26 mouse cellular contexts compared by ENCODE assay signal in the genomic region with DNA sequence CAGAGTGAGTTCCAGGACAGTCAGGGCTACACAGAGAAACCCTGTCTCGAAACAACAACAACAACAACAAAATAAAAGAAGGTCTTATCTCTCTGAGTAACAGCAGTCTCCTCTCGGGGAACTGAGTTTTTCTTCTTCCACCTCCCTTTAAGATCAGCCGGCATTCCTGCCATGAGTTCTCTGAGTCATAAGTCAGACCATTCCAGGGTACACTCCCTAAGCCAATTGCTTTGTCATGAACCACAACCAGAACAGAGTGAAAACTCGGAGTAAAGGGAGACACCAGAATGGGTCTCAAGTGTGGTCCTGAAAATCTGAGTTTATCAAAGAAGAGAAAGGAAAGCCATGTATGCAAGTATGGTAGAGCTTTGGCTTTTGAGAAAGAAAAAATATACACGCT.
A peak's percentile ranks its signal among the peaks of the same experiment; 100 is the strongest.
DNase-seq lines count a peak whose midpoint lies in the region; ATAC-seq and TF ChIP-seq lines count a peak whose summit lies in the region.
"Had no signal": no experiment of that assay in that cellular context is flagged by ENCODE, and none has a peak within 500 bp of the region (broad histone marks: within the 10 kb centered on the region; RNA-seq: fewer than 3 reads in every experiment).

No protein-coding gene starts in this region.

- H3ac ChIP-seq in C2C12 (ENCODE audit: control insufficient read depth, insufficient read length, low read depth): no peak overlapping the region

- no peak overlapping the region for H3K4me2 ChIP-seq in forebrain, embryonic 11.5 days (ENCODE audit: low read depth, low read length, severe bottlenecking)
- H3K4me2 ChIP-seq in forebrain, embryonic 14.5 days (ENCODE audit: low read length): no peak overlapping the region
- H3K4me2 ChIP-seq in lung, postnatal 0 days (replicated peaks; ENCODE audit: low read depth, low read length): no peak overlapping the region
- H3K4me2 ChIP-seq: embryonic facial prominence, embryonic 13.5 days; forebrain, embryonic 12.5 days; heart, embryonic 11.5 days; hindbrain, embryonic 12.5 days; hindbrain, embryonic 15.5 days had no signal

- DNase-seq in forebrain, embryonic 11.5 days (ENCODE audit: low spot score): peak; percentile 0
- DNase-seq in forebrain, embryonic 14.5 days (ENCODE audit: low spot score): no peak
- no peak for DNase-seq in spleen, adult 12 weeks (ENCODE audit: low spot score)
- DNase-seq in frontal cortex, postnatal 25 days (ENCODE audit: low spot score in 2 of 2): no peak
- DNase-seq in lung, postnatal 0 days (ENCODE audit: low spot score): no peak
- DNase-seq: adrenal gland, adult 8-10 months; adrenal gland, postnatal 25 days; cerebellum, adult 11-12 months; cerebellum, adult 8-10 months; cerebellum, postnatal 10 days; cerebellum, postnatal 36 days; embryo, embryonic 11 days; gastrocnemius, adult 2 months; gastrocnemius, postnatal 25 days; heart, adult 2 months had no signal

- no peak for TF ChIP-seq EP300 in lung, postnatal 0 days (IDR thresholded peaks at IDR 0.05)

- H3K27ac ChIP-seq in forebrain, embryonic 11.5 days (ENCODE audit: low read depth, low read length): no peak overlapping the region
- no peak overlapping the region for H3K27ac ChIP-seq in forebrain, embryonic 14.5 days (ENCODE audit: low read depth, low read length)
- H3K27ac ChIP-seq in embryonic fibroblast, embryonic 13.5 days (ENCODE audit: insufficient read depth, low read length): 0 out of 2 replicates have a peak overlapping the region, but pooled peaks have one; percentile 10
- no peak overlapping the region for H3K27ac ChIP-seq in lung, postnatal 0 days (ENCODE audit: low read length)
- H3K27ac ChIP-seq: embryonic facial prominence, embryonic 10.5 days; embryonic facial prominence, embryonic 13.5 days; forebrain, embryonic 12.5 days; gastrocnemius, adult 2 months; heart, adult 2 months; hindbrain, embryonic 12.5 days; hindbrain, embryonic 15.5 days had no signal

- no peak overlapping the region for H3K9ac ChIP-seq in forebrain, embryonic 11.5 days (ENCODE audit: low read length)
- H3K9ac ChIP-seq in forebrain, embryonic 14.5 days (ENCODE audit: low read length): no peak overlapping the region
- H3K9ac ChIP-seq in lung, postnatal 0 days (replicated peaks; ENCODE audit: low read depth): no peak overlapping the region
- H3K9ac ChIP-seq: embryonic facial prominence, embryonic 13.5 days; forebrain, embryonic 12.5 days; hindbrain, embryonic 12.5 days; hindbrain, embryonic 15.5 days had no signal

- H3K79me2 ChIP-seq in C2C12 (ENCODE audit: control insufficient read depth, insufficient read depth): no peaks in the 10 kb centered on the region

- no peaks in the 10 kb centered on the region for H3K27me3 ChIP-seq in forebrain, embryonic 11.5 days (ENCODE audit: control insufficient read depth, insufficient read depth, low read length)
- H3K27me3 ChIP-seq in forebrain, embryonic 14.5 days (replicated peaks; ENCODE audit: control insufficient read depth, insufficient read depth, low read length): no peaks in the 10 kb centered on the region
- no peaks in the 10 kb centered on the region for H3K27me3 ChIP-seq in C2C12 (ENCODE audit: control insufficient read depth, insufficient read depth, insufficient read length)
- H3K27me3 ChIP-seq in lung, postnatal 0 days (replicated peaks; ENCODE audit: insufficient read depth, low read length): no peaks in the 10 kb centered on the region
- H3K27me3 ChIP-seq: embryonic facial prominence, embryonic 13.5 days; hindbrain, embryonic 15.5 days; Patski had no signal

- H3K36me3 ChIP-seq in forebrain, embryonic 11.5 days (ENCODE audit: control insufficient read depth, insufficient read depth, low read length): no peaks in the 10 kb centered on the region
- no peaks in the 10 kb centered on the region for H3K36me3 ChIP-seq in forebrain, embryonic 14.5 days (ENCODE audit: control insufficient read depth, insufficient read depth, low read length)
- no peaks in the 10 kb centered on the region for H3K36me3 ChIP-seq in C2C12 (ENCODE audit: control insufficient read depth, insufficient read depth)
- no peaks in the 10 kb centered on the region for H3K36me3 ChIP-seq in lung, postnatal 0 days (ENCODE audit: insufficient read depth, low read length)
- H3K36me3 ChIP-seq: embryonic facial prominence, embryonic 10.5 days; embryonic facial prominence, embryonic 13.5 days; forebrain, embryonic 12.5 days; hindbrain, embryonic 12.5 days; hindbrain, embryonic 15.5 days had no signal

- peaks cover 18% of the 10 kb centered on the region; the same call in 1 of the 2 replicates for H3K4me1 ChIP-seq in forebrain, embryonic 11.5 days (replicated peaks; ENCODE audit: control insufficient read depth, insufficient read depth, low read length)
- H3K4me1 ChIP-seq in forebrain, embryonic 14.5 days (ENCODE audit: control insufficient read depth, insufficient read depth, low read length): peaks cover 21% of the 10 kb centered on the region
- peaks cover 4% of the 10 kb centered on the region; the same call in 1 of the 2 replicates for H3K4me1 ChIP-seq in embryonic fibroblast, embryonic 13.5 days (ENCODE audit: control insufficient read depth, insufficient read depth, low read length)
- no peaks in the 10 kb centered on the region for H3K4me1 ChIP-seq in lung, postnatal 0 days (ENCODE audit: insufficient read depth, low read depth, low read length)

- ATAC-seq in forebrain, embryonic 11.5 days (replicated peaks; ENCODE audit: low FRiP score): no peak
- no peak for ATAC-seq in forebrain, embryonic 14.5 days
- ATAC-seq in lung, postnatal 0 days: no peak
- ATAC-seq: forebrain, embryonic 16.5 days; intestine, postnatal 0 days; Patski had no signal

- no peaks in the 10 kb centered on the region for H3K9me3 ChIP-seq in forebrain, embryonic 11.5 days (ENCODE audit: control insufficient read depth, low read length)
- H3K9me3 ChIP-seq in forebrain, embryonic 14.5 days (replicated peaks; ENCODE audit: control insufficient read depth, low read length): no peaks in the 10 kb centered on the region
- no peaks in the 10 kb centered on the region for H3K9me3 ChIP-seq in lung, postnatal 0 days (ENCODE audit: low read length)
- H3K9me3 ChIP-seq: embryonic facial prominence, embryonic 10.5 days; embryonic facial prominence, embryonic 13.5 days; forebrain, embryonic 12.5 days; hindbrain, embryonic 12.5 days; hindbrain, embryonic 15.5 days had no signal

- H3K79me3 ChIP-seq in C2C12 (ENCODE audit: low read depth): no peaks in the 10 kb centered on the region

- 92% methylated on average over 5 of the region's 5 CpGs for WGBS in forebrain, embryonic 11.5 days
- WGBS in forebrain, embryonic 14.5 days: 90% methylated on average over 5 of the region's 5 CpGs
- WGBS in lung, postnatal 0 days: 84% methylated on average over 5 of the region's 5 CpGs

- no peak overlapping the region for H3K4me3 ChIP-seq in forebrain, embryonic 11.5 days (ENCODE audit: low read depth, low read length)
- H3K4me3 ChIP-seq in forebrain, embryonic 14.5 days (ENCODE audit: low read depth, low read length): no peak overlapping the region
- H3K4me3 ChIP-seq in C2C12 (ENCODE audit: insufficient read depth, poor library complexity, severe bottlenecking): no peak overlapping the region
- H3K4me3 ChIP-seq in embryonic fibroblast, embryonic 13.5 days (ENCODE audit: insufficient read depth, low read length): no peak overlapping the region
- no peak overlapping the region for H3K4me3 ChIP-seq in lung, postnatal 0 days (ENCODE audit: low read depth, low read length)
- H3K4me3 ChIP-seq: embryonic facial prominence, embryonic 10.5 days; embryonic facial prominence, embryonic 13.5 days; forebrain, embryonic 12.5 days; gastrocnemius, adult 2 months; heart, adult 2 months; hindbrain, embryonic 12.5 days; hindbrain, embryonic 15.5 days had no signal

- no peak for TF ChIP-seq POLR2A in embryonic fibroblast, embryonic 13.5 days (IDR thresholded peaks at IDR 0.05; ENCODE audit: low read depth, low read length)

- TF ChIP-seq CTCF in C2C12 (IDR thresholded peaks at IDR 0.05; ENCODE audit: control insufficient read depth, insufficient read depth, insufficient read length): no peak
- no peak for TF ChIP-seq CTCF in embryonic fibroblast, embryonic 13.5 days (IDR thresholded peaks at IDR 0.05; ENCODE audit: borderline replicate concordance, insufficient read depth, low read length)
- TF ChIP-seq CTCF in lung, postnatal 0 days (IDR thresholded peaks at IDR 0.05): no peak

TF ChIP-seq in C2C12, 6 proteins besides CTCF, POLR2A, EP300 and RAD21:
- no peak for TF ChIP-seq MYOD1 (IDR thresholded peaks at IDR 0.05; ENCODE audit: control insufficient read depth, insufficient read length, low read depth)
- TF ChIP-seq MYOG (IDR thresholded peaks at IDR 0.05; ENCODE audit: control insufficient read depth, extremely low read depth, insufficient read length): no peak
- no peak for TF ChIP-seq CEBPB (IDR thresholded peaks at IDR 0.05; ENCODE audit: low read depth)
- TF ChIP-seq MAX (IDR thresholded peaks at IDR 0.05): peak; percentile 11
- peak; percentile 63 for TF ChIP-seq FOSL1 (IDR thresholded peaks at IDR 0.05; ENCODE audit: insufficient read depth, low read length, poor library complexity, severe bottlenecking)
- no peak for TF ChIP-seq USF1 (IDR thresholded peaks at IDR 0.05; ENCODE audit: low read depth)
